ENCODE assay signal across 13 mouse cellular contexts in genomic region chr9:46026058-46026849, GRCm38 (mm10). TPM values are rescaled to one million over a fixed set of nuclear protein-coding genes. Genes with fewer than 3 reads are reported as not detected.
A peak's percentile ranks its signal among the peaks of the same experiment; 100 is the strongest.
DNase-seq lines count a peak whose midpoint lies in the region; TF ChIP-seq lines count a peak whose summit lies in the region.
"Had no signal": no experiment of that assay in that cellular context is flagged by ENCODE, and none has a peak within 500 bp of the region (broad histone marks: within the 10 kb centered on the region; RNA-seq: fewer than 3 reads in every experiment).

No protein-coding gene starts in this region.

- DNase-seq in cerebellum, adult 11-12 months, result peak; percentile 57
- no peak for DNase-seq in cerebellum, postnatal 10 days
- peak; percentile 17 to 23 for DNase-seq in left cerebral cortex, postnatal 36 days (ENCODE audit: low spot score in 2 of 2)
- no peak for DNase-seq in left cerebral cortex, postnatal 10 days (ENCODE audit: extremely low spot score in 1 of 2, low spot score in 2 of 2)
- DNase-seq in fibroblast of lung, adult 2 months (ENCODE audit: low read depth), result peak; percentile 56
- DNase-seq in neural tube, embryonic 10.5 days (ENCODE audit: extremely low spot score, low spot score), result no peak
- DNase-seq in urinary bladder, postnatal 4 days (ENCODE audit: low spot score in 2 of 2), result no peak
- DNase-seq: heart, postnatal 4 days; kidney, adult 2 months; liver, embryonic 13.5 days; spleen, adult 18-20 months had no signal

- intact Hi-C loops in left cerebral cortex, postnatal 36 days (cut with DNase I), result loop anchor here (2.0 kb wide), 1 partner anchor 57 kb away; no protein-coding TSS in a partner anchor
- intact Hi-C loops in left cerebral cortex, postnatal 10 days (cut with DNase I), result no loop called here

- peaks cover 30% of the 10 kb centered on the region for H3K4me1 ChIP-seq in olfactory bulb, adult 2 months (ENCODE audit: control insufficient read depth, insufficient read depth, low read length)

- no peak overlapping the region for H3K4me3 ChIP-seq in olfactory bulb, adult 2 months (ENCODE audit: insufficient read depth, low read depth, low read length)
- H3K4me3 ChIP-seq: embryonic facial prominence, embryonic 13.5 days; liver, embryonic 13.5 days had no signal

- H3K27ac ChIP-seq in olfactory bulb, adult 2 months (ENCODE audit: insufficient read depth, low read depth, low read length), result peak overlapping the region; percentile 20; the same call in 1 of the 2 replicates
- H3K27ac ChIP-seq: embryonic facial prominence, embryonic 13.5 days; liver, embryonic 13.5 days had no signal

- no peak for TF ChIP-seq CTCF in olfactory bulb, adult 2 months (IDR thresholded peaks at IDR 0.05; ENCODE audit: insufficient read depth, low read depth, low read length)

- 31% methylated on average over 9 of the region's 9 CpGs for WGBS in olfactory bulb, adult 2 months

- no peak for TF ChIP-seq POLR2A in olfactory bulb, adult 2 months (IDR thresholded peaks at IDR 0.05; ENCODE audit: insufficient read depth, low read depth, low read length)

RNA-seq across cellular contexts. Expression of gene Sik3, which starts 13.6 kb away (rescaled TPM):
- 100 to 1,000 TPM; 119 to 130 TPM for total RNA-seq in left cerebral cortex, postnatal 36 days (2021)
- total RNA-seq in left cerebral cortex, postnatal 10 days (2021), result 10 to 100 TPM; 77.0 to 82.3 TPM
- polyA plus RNA-seq in olfactory bulb, adult 2 months (2012; ENCODE audit: insufficient read depth, insufficient read length, low replicate concordance, missing spikeins), result 51.7 TPM in 1 of 2 replicates, not detected in the other

RNA-seq across cellular contexts. Expression of gene Pafah1b2, which starts 13.8 kb away (rescaled TPM):
- 100 to 1,000 TPM; 210 to 220 TPM for total RNA-seq in left cerebral cortex, postnatal 36 days (2021)
- total RNA-seq in left cerebral cortex, postnatal 10 days (2021), result 100 to 1,000 TPM; 223 to 224 TPM
- polyA plus RNA-seq in olfactory bulb, adult 2 months (2012; ENCODE audit: insufficient read depth, insufficient read length, low replicate concordance, missing spikeins), result 66.5 and 504 TPM in 2 replicates

Comparison
In these comparisons a context has a peak if more than half of its experiments do, and no peak if none do; other contexts are left out.
1. DNase-seq: peak in cerebellum, adult 11-12 months (single experiment), left cerebral cortex, postnatal 36 days (2 of 2) and fibroblast of lung, adult 2 months (single experiment); none in cerebellum, postnatal 10 days (0 of 2), left cerebral cortex, postnatal 10 days (0 of 2), neural tube, embryonic 10.5 days (single experiment) and urinary bladder, postnatal 4 days (0 of 2).